Mouse (Mus musculus) megakaryocyte, adult 5-6 weeks (primary cell): ENCODE measurements around the gene Nmt2. TPM values are rescaled to one million over a fixed set of nuclear protein-coding genes. Genes with fewer than 3 reads are reported as not detected.

ENCODE experiments used
- ATAC-seq: 2 replicates; pipeline ENCODE4 v1.8.0; 2016; ENCODE audit warnings: mild to moderate bottlenecking, inconsistent platforms; ENCODE audit not compliant: poor library complexity, severe bottlenecking
- total RNA-seq, 2 experiments: library from RNA; stranded (forward) in 1 of 2; stranded (reverse) in 1 of 2; fragments of 153-499, 151-499 nt in 1 of 2; fragments of 221-1000, 200-1000 nt in 1 of 2; gene quantifications; 2 replicates each; pipeline versions ENCODE4 v1.2.3 to v1.2.4; 2015 to 2017

Gene Nmt2
- total RNA-seq (2015) (12.5 and 14.0 TPM in 2 replicates), total RNA-seq (2017) (17.0 and 21.9 TPM in 2 replicates)

DNA sequence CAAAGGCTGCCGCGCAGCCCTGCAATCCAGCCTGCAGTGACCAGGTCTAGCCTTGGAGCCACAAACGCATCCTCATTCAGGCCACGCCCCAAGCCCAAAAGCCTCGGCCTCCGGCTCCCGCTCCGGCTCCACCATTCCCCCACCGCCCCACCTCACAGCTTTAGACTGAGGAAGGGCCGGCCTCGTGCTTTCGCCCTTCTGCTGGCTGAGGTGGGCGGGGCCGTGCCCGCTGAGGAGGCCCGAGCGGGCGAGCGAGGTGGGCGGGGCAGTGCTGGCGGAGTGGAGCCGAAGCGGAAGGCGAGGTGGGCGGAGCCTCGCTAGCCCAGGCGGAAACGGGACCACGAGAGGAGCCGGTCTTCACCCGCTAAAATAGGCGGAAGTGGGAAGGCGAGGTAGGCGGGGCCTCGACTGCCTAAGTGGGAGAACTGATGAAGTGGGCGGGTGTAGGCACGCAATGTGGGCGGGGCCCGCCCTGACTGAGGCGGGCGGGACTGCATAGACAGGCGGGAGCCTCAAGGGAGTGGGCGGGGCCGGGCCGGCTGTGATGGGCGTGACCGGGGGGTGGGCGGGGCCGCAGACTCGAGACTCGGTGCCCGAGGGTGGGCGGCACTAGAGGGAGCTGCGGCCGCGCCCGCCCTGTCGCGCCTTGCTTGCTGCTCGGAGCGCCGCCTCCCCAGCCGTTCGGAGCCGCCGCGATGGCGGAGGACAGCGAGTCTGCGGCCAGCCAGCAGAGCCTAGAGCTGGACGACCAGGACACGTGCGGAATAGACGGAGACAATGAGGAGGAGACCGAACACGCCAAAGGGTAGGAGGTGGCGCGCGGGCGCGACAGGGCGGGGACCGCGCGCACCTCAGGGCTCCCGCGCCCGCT is at the start of gene Nmt2:
TSS of gene Nmt2 (plus strand) at position 611 of the 871 bp plus-strand sequence.
- ATAC-seq, result peak; percentile 90

GRCm38 (mm10) chr2:3239255-3239654 is 44.8 kb upstream of the Nmt2 start:
- no peak for ATAC-seq

GRCm38 (mm10) chr2:3244251-3244650 is 39.8 kb upstream of the Nmt2 start:
- no peak for ATAC-seq

GRCm38 (mm10) chr2:3251309-3251708 is 32.7 kb upstream of the Nmt2 start:
- ATAC-seq, result no peak

- no peak for ATAC-seq
These were observed 17.5 kb upstream of the Nmt2 start for GRCm38 (mm10) chr2:3266466-3266865.

DNA sequence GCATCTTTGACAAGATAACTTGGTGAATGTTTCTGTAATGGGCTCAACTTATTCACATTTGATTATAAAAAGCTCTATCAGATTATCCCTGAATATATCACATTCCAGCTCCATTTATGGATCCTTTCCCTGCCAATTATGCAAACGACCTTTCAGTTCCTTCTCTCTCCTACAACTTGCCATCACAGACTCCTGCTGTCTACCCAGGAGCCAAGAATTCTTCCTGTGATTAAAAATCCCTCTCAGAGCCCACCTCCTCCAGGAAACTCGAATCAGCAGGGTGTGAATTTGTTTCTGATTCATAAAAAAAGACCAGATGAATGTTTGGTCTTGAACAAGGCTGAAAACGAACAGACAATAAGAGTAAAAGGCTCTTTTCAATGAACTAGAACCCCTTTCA is 16.1 kb upstream of the Nmt2 start:
- no peak for ATAC-seq

GRCm38 (mm10) chr2:3273349-3273748 is 10.7 kb upstream of the Nmt2 start:
- ATAC-seq, result no peak

GRCm38 (mm10) chr2:3276106-3276505 is 7.9 kb upstream of the Nmt2 start:
- ATAC-seq, result no peak

DNA sequence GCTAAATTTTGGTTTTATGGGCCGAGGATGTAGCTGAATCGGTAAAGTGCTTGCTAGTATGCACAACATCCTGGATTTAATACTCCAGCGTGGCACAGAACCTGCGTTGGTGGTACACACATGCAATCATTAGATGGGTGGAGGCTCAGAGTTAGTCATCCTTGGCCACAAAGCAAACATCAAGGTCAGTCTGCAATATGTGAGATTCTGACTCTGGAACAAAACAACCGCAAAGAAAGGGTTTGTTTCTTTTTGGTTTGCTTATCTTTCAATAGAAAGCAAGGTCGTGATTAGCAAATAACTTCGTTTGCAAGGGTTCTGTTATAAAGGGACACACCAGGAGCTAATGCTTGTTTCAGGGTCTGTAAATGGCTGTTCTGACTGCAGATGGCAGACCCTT is 6.5 kb upstream of the Nmt2 start:
- ATAC-seq, result no peak

GRCm38 (mm10) chr2:3281311-3281710 is 2.7 kb upstream of the Nmt2 start:
- ATAC-seq, result no peak

GRCm38 (mm10) chr2:3282866-3283601 is 978 bp upstream of the Nmt2 start:
- ATAC-seq, result no peak

GRCm38 (mm10) chr2:3284473-3285180 is 615 bp downstream of the Nmt2 start:
- ATAC-seq, result peak; percentile 10; the same call in 1 of the 2 replicates

- ATAC-seq, result no peak
These were observed 1.1 kb downstream of the Nmt2 start for GRCm38 (mm10) chr2:3285181-3285530.

DNA sequence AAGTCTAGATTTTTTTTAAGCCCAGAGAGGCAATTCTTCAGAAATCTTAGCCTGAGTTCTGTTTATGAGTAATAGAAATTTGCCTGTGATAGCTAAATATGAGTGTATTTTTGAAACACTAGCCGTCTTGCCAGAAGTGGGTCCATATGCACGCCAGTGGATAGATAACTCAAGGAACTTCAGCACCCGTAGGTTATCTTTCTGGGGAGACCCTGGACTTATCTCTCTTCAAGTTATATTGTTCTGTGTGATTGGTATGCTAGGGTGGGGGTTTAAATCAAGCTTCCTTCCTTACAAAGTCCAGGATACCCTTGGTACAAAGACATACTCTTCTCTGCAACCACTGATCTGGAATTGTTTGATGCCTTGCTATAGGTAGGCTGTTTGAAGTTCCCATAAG is 1.7 kb downstream of the Nmt2 start:
- no peak for ATAC-seq

DNA sequence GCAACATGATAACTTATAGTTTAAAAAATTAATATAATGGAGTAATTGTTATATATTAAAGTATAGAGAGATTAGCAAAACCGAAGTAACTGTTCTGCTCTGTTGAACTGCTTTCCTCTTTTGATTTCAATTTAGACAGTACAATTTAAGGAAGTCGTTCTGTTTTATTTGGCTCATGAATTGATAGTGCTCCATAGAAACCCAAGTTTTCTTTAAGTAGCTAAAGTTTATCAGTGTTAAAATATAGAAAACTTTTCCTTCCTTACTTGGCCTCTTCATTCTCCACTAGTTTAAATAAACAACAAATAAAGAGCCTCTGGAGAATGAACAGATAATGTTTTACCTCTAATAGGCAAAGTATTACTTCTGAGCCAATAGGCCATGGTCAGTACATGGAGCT is 2.2 kb downstream of the Nmt2 start:
- no peak for ATAC-seq

GRCm38 (mm10) chr2:3289581-3289980 is 5.6 kb downstream of the Nmt2 start:
- ATAC-seq, result no peak

- ATAC-seq, result no peak
These were observed 8.2 kb downstream of the Nmt2 start for GRCm38 (mm10) chr2:3292170-3292569.

GRCm38 (mm10) chr2:3295826-3296225 is 11.8 kb downstream of the Nmt2 start:
- no peak for ATAC-seq

DNA sequence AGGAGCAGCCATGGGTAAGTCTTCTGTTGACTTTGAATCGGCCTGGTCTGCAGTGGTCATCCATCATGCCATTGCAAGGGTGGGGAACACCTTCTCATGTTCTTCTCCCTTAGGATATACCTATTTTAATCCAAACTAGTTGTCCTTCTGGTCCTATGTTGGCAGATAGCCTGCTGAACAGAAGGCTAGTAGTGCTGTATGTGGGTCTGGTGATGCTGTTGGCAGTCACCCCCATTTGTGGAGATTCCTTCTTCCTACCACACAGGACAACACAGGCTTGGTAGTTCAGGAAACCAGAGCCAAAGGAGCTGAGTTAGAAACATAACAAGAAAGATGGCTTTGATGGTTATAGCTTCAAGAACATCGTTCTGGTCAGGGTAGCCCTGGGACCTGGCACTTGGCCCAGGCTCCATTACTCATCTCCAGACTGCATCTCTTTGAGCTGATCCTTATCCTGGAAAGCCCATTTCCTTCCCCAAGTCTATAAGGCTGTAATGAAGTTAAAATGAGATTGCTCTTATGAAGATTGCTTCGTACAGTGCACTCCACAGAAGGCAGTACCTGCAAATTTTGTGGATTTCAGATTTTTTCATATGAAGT is 21.5 kb downstream of the Nmt2 start:
- no peak for ATAC-seq

GRCm38 (mm10) chr2:3323132-3323531 is 39.1 kb downstream of the Nmt2 start:
- ATAC-seq, result no peak
